Mouse (Mus musculus): ENCODE data around the gene Dmrt1. TPM values are rescaled to one million over a fixed set of nuclear protein-coding genes. Genes with fewer than 3 reads are reported as not detected.
A peak's percentile ranks its signal among the peaks of the same experiment; 100 is the strongest.

Gene Dmrt1
- polyA plus RNA-seq, 1 experiment from 2014 or later, result 0.06 TPM

GRCm38 (mm10) chr19:25641786-25642185 lies 136.4 kb downstream of the Dmrt1 start:
- Histone ChIP-seq H3K9me3 (replicated peaks) (no peaks in the 10 kb centered on the region), H3K9ac (no peak overlapping the region), H3K36me3 (no peaks in the 10 kb centered on the region), H3K4me3 (no peak overlapping the region), H3K4me1 (no peaks in the 10 kb centered on the region), H3K27ac (no peak overlapping the region), H3K27me3 (replicated peaks) (no peaks in the 10 kb centered on the region), H3K4me2 (no peak overlapping the region)
- 72% methylated on average over 6 of the region's 6 CpGs for WGBS (ENCODE audit: insufficient replicate concordance)
- no peak for ATAC-seq

- H3K36me3 ChIP-seq, result no peaks in the 10 kb centered on the region
- no peak overlapping the region for H3K27ac ChIP-seq
- H3K4me3 ChIP-seq, result no peak overlapping the region
- H3K27me3 ChIP-seq (replicated peaks), result no peaks in the 10 kb centered on the region
- H3K9ac ChIP-seq, result no peak overlapping the region
- no peak for ATAC-seq
- WGBS (ENCODE audit: insufficient replicate concordance), result 59% methylated on average over 3 of the region's 3 CpGs
- no peaks in the 10 kb centered on the region for H3K4me1 ChIP-seq
- no peak overlapping the region for H3K4me2 ChIP-seq
- no peaks in the 10 kb centered on the region for H3K9me3 ChIP-seq (replicated peaks)
Observed at GRCm38 (mm10) chr19:25647136-25647535, 141.7 kb downstream of the Dmrt1 start.

GRCm38 (mm10) chr19:25648701-25649100 lies 143.3 kb downstream of the Dmrt1 start:
- no peak for ATAC-seq
- Histone ChIP-seq H3K9ac (no peak overlapping the region), H3K4me1 (no peaks in the 10 kb centered on the region), H3K27me3 (replicated peaks) (no peaks in the 10 kb centered on the region), H3K4me2 (no peak overlapping the region), H3K4me3 (no peak overlapping the region), H3K9me3 (replicated peaks) (no peaks in the 10 kb centered on the region), H3K27ac (no peak overlapping the region), H3K36me3 (no peaks in the 10 kb centered on the region)
- WGBS (ENCODE audit: insufficient replicate concordance), result 50% methylated on average over 4 of the region's 4 CpGs

GRCm38 (mm10) chr19:25650474-25650873 lies 145.1 kb downstream of the Dmrt1 start:
- H3K27ac ChIP-seq, result no peak overlapping the region
- no peak overlapping the region for H3K4me2 ChIP-seq
- 60% methylated on average over 10 of the region's 10 CpGs for WGBS (ENCODE audit: insufficient replicate concordance)
- H3K27me3 ChIP-seq (replicated peaks), result no peaks in the 10 kb centered on the region
- H3K4me3 ChIP-seq, result no peak overlapping the region
- no peaks in the 10 kb centered on the region for H3K4me1 ChIP-seq
- H3K36me3 ChIP-seq, result no peaks in the 10 kb centered on the region
- no peaks in the 10 kb centered on the region for H3K9me3 ChIP-seq (replicated peaks)
- ATAC-seq, result 0 out of 2 replicates have a peak, but pooled peaks have one; percentile 40
- no peak overlapping the region for H3K9ac ChIP-seq

- no peak overlapping the region for H3K27ac ChIP-seq
- H3K4me3 ChIP-seq, result no peak overlapping the region
- 52% methylated on average over 5 of the region's 5 CpGs for WGBS (ENCODE audit: insufficient replicate concordance)
- no peak overlapping the region for H3K9ac ChIP-seq
- H3K9me3 ChIP-seq (replicated peaks), result no peaks in the 10 kb centered on the region
- H3K36me3 ChIP-seq, result no peaks in the 10 kb centered on the region
- H3K27me3 ChIP-seq (replicated peaks), result no peaks in the 10 kb centered on the region
- H3K4me2 ChIP-seq, result no peak overlapping the region
- ATAC-seq, result no peak
- no peaks in the 10 kb centered on the region for H3K4me1 ChIP-seq
Observed at GRCm38 (mm10) chr19:25652560-25652959, 147.1 kb downstream of the Dmrt1 start.

Other genes starting within 250 kb of the Dmrt1 start
- not detected in 2 replicates for gene Dmrt3, start 104.7 kb downstream of the Dmrt1 start, polyA plus RNA-seq (2016; fragmentation: Nextera tagmentation; extraction: Ambion mirVana)
- 0.69 and 0.74 TPM in 2 replicates for gene Dmrt2, start 166.8 kb downstream of the Dmrt1 start, polyA plus RNA-seq (2016; fragmentation: Nextera tagmentation; extraction: Ambion mirVana)

Data from liver, embryonic 12.5 days (tissue).